Mouse (Mus musculus) lung, postnatal 36 days (tissue): ENCODE data around the gene H2-M5.

Experiments used
- DNase-seq: peaks from one replicate; pipeline ENCODE4 v3.0.0; 2022; ENCODE audit warnings: mixed read lengths

H2-M5 gene

GRCm38 (mm10) chr17:36947051-36947819, 42.1 kb downstream of the H2-M5 start:
- DNase-seq: peak; percentile 32

GRCm38 (mm10) chr17:36944121-36944775, 45.1 kb downstream of the H2-M5 start:
- DNase-seq: no peak

- no peak for DNase-seq
These were observed 45.6 kb downstream of the H2-M5 start for GRCm38 (mm10) chr17:36943691-36944090.

GRCm38 (mm10) chr17:36942791-36943471, 46.4 kb downstream of the H2-M5 start, which contains the start of gene Rnf39:
Rnf39 (plus strand) TSS chr17:36942918.
- DNase-seq: peak; percentile 76

- peak; percentile 88 for DNase-seq
These were observed 46.9 kb downstream of the H2-M5 start for GRCm38 (mm10) chr17:36942391-36942790.

DNA sequence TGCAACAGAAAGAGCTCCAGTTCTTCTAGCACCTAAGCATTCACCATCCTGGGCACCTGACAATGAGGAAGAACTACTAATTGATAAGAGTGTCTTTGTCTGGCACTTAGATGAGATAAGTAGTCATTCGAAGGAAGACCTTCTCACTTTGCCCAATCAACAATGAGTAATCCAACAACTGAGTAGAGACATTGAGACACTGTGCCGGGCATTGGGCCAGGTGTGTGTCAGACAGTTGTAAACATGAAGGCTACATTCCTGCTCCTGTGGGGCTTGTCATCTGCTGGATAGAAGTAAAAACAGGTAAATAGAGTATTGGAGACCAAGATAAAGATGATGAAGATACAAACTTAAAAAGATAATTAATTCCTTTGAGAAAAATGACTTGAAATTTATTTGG, 51.3 kb downstream of the H2-M5 start:
- DNase-seq: no peak
